Mouse (Mus musculus) heart, postnatal 10 days (tissue): ENCODE results near the gene Card14. TPM values are rescaled to one million over a fixed set of nuclear protein-coding genes. Genes with fewer than 3 reads are reported as not detected.

ENCODE experiments used
- DNase-seq, 2 experiments: peaks; one replicate each; pipeline ENCODE4 v3.0.0; 2021
- intact Hi-C: fragments of 180-260 bp; cut with DNase I; formaldehyde crosslinking; loops from one replicate; pipeline ENCODE4 v1.15.1; 2025
- total RNA-seq, 2 experiments: library from RNA; stranded (reverse); gene quantifications; 2 replicates each; pipeline ENCODE4 v1.2.3; 2021

The Card14 gene
- total RNA-seq, 2 experiments from 2014 or later = 0.07 to 0.12 TPM

DNA sequence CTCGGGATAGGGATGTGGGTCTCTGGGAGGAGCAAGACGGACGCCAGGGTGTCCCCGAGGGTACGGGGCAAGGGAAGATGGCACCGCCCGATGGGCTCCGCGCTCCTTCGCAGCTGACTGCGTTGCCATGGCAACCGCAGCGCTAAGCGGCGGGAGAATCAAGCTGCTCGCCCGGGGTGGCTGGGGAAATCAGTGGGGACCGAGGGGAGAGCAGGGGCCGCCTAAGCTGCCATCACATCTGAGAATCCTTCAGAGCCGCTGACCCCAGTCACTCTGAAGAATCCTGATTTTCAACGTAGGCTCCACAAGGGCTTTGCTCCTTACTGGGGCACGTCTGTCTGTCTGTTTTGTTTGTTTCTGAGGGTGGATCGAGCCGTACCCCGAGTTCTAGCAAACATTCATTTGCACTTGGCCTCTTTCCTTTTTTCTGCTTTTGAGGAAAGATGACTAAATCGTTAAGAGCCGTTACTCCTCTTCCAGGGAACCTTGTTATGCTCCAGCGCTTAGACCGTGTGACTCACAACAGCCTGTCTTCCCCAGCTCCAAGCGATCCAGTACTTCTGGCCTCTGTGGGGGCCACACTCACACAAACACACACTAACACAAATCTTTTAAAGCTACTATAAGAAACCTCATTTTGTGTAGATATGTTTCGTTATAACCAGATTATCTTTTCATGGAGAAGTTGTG lies 7.2 kb upstream of the Card14 start:
- intact Hi-C loops = loop anchor here (2.0 kb wide), 1 partner anchor 32 kb away; no protein-coding TSS in a partner anchor
- no peak for DNase-seq

DNA sequence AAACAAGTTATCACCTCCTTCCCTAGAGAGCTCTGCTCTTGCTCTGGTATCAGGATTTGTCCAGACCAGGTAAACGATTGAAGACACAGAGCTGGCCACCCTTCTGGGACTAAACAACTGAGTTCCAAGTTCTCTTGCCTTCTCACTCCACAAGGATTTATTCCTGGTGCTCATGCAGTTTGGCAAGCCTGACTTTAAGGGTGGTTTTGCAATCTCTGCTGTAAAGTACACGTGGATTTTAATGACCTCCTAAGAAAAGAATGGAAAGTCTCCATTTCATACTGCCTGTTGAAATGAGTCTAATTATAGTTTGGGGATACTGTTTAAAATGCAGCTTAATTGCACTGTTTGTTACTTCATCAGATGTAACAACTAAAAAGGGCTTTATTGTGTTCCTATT lies 6.6 kb upstream of the Card14 start:
- intact Hi-C loops = loop anchor here (2.0 kb wide), 1 partner anchor 32 kb away; no protein-coding TSS in a partner anchor
- DNase-seq = no peak

- peak; percentile 29 to 51 for DNase-seq
- intact Hi-C loops = loop anchor here (2.0 kb wide), 1 partner anchor 58 kb away; no protein-coding TSS in a partner anchor
Observed at GRCm38 (mm10) chr11:119304904-119305712, 2.5 kb upstream of the Card14 start.

DNA sequence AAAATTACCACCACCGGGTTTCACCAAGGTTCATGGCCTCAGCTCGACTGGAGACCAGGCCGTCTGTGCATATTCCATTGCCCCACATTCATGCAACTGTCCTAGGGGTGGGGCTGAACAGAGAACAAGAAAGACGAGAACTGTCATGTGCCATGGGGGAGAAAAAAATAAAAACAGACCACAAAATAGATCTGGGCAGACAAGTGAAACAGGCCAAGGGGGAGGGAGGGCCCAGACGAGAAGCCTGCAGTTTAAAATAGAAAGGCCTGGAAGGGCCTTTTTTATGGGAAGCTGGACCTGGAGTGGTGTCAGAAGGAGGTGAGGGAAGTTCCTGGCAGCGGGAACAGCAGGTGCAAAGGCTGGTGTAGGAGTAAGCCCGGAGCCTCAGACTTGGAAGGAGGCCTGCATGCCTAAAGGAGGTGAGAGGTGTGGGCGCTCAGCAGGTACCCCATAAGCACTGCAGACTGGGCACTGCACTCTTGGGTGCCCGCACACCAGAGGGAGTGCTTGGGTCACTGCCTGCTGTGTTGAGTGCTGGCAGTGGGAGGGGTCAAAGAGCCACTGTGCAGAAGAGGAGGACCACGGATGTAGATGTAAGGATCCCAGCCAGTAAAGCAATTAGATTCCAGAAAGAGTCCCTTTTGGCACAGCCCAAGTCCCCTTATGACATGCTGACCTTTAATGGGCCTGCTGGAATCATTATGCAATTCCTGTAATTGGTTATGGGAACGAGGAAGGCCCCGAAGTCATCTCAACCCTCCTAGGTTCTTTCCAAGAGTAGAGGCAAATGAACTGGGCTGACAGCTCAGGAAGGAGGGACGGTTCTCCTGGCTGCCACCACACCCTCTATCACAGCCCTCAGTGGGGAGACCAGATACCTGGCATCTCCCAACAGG lies 558 bp upstream of the Card14 start:
- no peak for DNase-seq

DNA sequence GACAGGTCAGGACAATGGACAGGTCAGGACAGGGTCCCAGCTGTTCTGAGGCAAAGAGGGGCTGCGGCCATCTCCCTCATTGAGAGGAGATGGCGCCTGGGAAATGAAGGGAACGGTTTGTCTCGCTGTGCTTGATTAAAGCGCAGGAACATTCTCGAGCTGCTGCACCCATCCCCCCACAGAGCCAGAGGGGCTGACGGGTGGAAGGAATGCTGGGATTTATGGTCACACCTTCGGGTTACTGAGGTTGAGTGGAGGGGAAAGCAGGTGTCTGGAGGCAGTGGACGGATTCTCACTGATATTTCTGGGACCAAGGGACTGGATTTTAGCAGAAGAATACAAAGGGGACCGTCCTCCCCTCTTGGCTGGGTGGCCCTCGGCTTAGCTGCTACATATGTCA lies 348 bp downstream of the Card14 start:
- no peak for DNase-seq
- intact Hi-C loops = no loop called here

More for the DNA sequence above, 558 bp upstream of the Card14 start:
- intact Hi-C loops = no loop called here

- DNase-seq = no peak
- intact Hi-C loops = no loop called here
Observed at GRCm38 (mm10) chr11:119310621-119311020, 3.1 kb downstream of the Card14 start.

GRCm38 (mm10) chr11:119314252-119314936 lies 6.8 kb downstream of the Card14 start:
- no peak for DNase-seq
- intact Hi-C loops = no loop called here

DNA sequence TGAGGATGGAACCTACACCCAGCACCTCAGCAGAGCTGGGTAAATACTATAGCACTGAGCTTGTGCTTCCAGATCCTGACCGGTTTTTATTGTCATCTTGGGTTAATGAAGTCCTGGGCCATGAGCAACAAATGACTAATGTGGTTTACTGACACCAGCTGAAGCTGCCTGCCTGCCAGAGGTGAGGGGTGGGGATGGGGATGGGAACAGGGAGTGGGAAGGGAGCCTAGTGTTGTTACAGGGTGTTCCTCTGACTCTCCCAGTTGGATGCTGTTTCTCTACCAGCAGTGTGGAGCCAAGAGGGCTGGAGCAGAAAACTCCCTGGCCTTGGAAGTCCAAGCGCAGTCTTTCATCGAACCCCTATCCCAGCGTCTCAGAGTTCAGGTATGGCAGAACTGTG lies 9.2 kb downstream of the Card14 start:
- peak; percentile 37 to 41 for DNase-seq
- intact Hi-C loops = no loop called here

GRCm38 (mm10) chr11:119322521-119322920 lies 15.0 kb downstream of the Card14 start:
- no peak for DNase-seq
- intact Hi-C loops = no loop called here

DNA sequence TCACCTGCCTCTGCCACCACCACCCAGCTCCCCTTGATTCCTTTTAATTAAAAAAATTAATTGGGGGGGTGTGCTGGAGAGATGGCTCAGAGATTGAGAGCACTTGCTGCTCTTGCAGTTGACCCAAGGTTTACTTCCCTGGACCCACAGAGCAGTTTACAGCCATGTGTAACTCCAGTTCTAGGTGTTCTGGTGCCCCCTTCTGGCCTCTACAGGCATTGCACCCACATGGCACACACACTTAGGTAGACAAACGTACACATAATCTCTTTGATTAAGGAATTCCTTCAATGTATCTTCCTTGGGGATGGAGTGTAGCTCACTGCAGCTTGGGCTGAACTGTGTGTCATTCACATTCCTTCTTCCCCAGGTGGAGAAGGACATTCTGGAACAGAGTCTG lies 17.5 kb downstream of the Card14 start:
- intact Hi-C loops = no loop called here
- DNase-seq = no peak

DNA sequence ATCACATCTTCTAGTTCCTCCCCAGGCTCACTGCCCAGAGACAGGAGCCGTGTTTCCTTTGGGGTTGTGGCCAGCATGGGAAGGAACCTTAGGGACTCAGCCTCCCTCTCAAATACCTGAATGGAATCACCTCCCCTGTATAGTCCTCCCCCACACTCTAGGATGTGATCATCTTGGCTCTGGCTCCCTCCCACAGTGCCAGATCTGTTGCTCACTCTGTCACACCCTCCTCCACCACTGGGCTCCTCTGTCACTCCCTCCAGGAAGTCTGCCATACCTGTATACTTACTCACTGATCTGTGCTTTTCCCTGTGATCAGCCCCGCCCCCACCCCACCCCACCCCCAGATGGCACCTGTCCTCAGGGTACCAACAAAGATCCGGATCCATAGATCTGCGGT lies 23.0 kb downstream of the Card14 start:
- intact Hi-C loops = no loop called here
- no peak for DNase-seq

GRCm38 (mm10) chr11:119331970-119332369 lies 24.4 kb downstream of the Card14 start:
- intact Hi-C loops = no loop called here
- DNase-seq = no peak

- no peak for DNase-seq
- intact Hi-C loops = loop anchor here (1.0 to 5.0 kb wide), 4 partner anchors 25 to 152 kb away; no protein-coding TSS in a partner anchor
Observed at GRCm38 (mm10) chr11:119338271-119339059, 30.9 kb downstream of the Card14 start.

DNA sequence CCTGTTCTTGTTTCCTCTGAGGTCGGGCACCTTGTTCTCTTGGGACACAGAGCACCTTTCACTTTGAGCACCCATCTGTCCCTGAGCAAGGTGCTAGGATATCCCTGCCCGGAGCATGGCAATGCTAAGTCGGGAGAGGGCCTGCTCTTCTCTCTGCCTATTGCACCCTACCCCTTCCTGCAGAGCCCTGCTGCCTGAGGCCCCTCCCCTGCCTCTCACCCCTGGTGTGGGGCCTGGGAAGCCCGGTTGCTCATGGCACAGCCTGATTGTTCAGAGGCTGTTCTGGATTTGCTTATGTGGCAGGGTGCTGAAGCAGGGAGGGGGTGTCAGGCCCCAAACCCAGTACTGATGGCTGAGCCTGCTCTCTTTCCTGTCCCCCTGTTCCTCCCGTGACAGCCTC lies 31.6 kb downstream of the Card14 start:
- intact Hi-C loops = loop anchor here (1.0 to 5.0 kb wide), 4 partner anchors 24 to 151 kb away; no protein-coding TSS in a partner anchor
- no peak for DNase-seq

DNA sequence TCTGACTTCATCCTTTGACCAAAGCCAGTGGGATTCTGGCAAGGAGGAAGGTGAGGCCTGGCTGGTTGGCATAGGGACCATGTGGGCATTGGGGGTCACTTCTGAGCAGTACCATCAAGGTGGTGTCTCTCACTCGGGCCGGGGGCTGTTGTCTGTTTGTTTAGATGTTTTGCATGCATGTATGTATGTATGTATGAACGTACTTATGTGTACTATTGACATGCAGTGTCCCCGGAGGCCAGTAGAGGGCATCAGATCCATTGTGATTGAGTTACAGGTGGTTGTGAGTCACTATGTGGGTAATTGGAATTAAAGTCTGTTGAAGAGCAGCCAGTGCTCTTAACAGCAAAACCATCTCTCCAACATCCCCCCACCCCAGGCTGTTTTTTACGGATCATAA lies 32.1 kb downstream of the Card14 start:
- intact Hi-C loops = loop anchor here (1.0 to 5.0 kb wide), 4 partner anchors 24 to 151 kb away; no protein-coding TSS in a partner anchor

GRCm38 (mm10) chr11:119344178-119344577 lies 36.6 kb downstream of the Card14 start:
- intact Hi-C loops = no loop called here
- DNase-seq = peak; percentile 39 to 49

More for the DNA sequence above, 32.1 kb downstream of the Card14 start:
- DNase-seq = peak; percentile 71 to 82

- intact Hi-C loops = no loop called here
- no peak for DNase-seq
Observed at GRCm38 (mm10) chr11:119344865-119345264, 37.3 kb downstream of the Card14 start.

GRCm38 (mm10) chr11:119347125-119347524 lies 39.6 kb downstream of the Card14 start:
- DNase-seq = no peak
- intact Hi-C loops = no loop called here

DNA sequence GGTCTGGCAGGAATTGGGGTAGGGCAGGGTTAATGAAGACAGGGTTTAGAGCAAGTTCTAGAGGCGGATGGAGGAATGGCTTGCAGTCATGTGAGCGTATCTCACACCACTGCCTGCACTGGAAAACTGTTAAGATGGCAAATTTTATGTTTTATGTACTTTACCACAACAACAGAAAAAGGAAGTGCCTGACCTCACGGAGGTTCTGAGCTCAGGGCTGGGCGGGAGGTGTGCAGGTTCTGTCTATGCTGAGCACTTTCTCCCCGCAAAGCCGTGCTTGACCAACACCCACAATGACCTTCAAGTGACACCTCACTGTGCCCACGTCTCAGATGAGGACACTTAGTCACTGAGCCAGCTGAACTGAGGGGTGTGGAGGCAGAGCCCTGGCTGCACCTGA lies 44.5 kb downstream of the Card14 start:
- no peak for DNase-seq
- intact Hi-C loops = no loop called here
